Mouse (Mus musculus) embryo, embryonic 11 days (tissue): ENCODE measurements at regions not wholly inside any gene's neighbourhood (a gene's known extent, or its start where the extent isn't known, plus 50 kb on each side); places are given as distances from the start of the nearest gene placed in this dataset.
"Not testable (repeated sequence)": the region's sequence is repeated elsewhere in the genome, so short reads cannot be mapped to it uniquely, and the experiment has no call there.

ENCODE experiments used
- DNase-seq: peaks from one replicate; pipeline ENCODE4 v3.0.0-alpha.2; 2015

DNA sequence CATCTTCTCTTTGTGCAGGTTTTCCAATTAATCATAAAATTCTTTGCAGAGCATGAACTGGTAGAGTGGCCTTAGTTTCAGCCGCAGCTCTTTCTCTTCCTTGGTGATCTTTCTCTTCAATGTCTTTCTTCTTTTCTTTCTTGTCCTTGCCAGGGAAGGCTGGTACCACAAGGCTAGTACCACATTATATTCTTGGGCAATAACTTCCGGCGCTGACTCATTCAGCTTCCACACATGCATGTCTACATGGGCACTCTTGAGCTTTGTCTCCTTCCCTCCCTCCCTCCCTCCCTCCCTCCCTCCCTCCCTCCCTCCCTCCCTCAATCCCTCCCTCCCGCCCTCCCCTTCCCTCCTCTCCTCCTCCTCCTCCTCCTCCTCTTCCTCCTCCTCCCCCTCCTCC lies 98.1 kb upstream of the Pwp1 start:
- DNase-seq, result not testable (repeated sequence)

GRCm38 (mm10) chr10:85731796-85732388 lies 97.4 kb upstream of the Pwp1 start:
- DNase-seq, result peak; percentile 16

GRCm38 (mm10) chr10:85737796-85738195 lies 91.5 kb upstream of the Pwp1 start:
- DNase-seq, result peak; percentile 22

- no peak for DNase-seq
These were observed 90.3 kb upstream of the Pwp1 start for GRCm38 (mm10) chr10:85739008-85739407.

- not testable (repeated sequence) for DNase-seq
These were observed 89.7 kb upstream of the Pwp1 start for GRCm38 (mm10) chr10:85739565-85739964.

DNA sequence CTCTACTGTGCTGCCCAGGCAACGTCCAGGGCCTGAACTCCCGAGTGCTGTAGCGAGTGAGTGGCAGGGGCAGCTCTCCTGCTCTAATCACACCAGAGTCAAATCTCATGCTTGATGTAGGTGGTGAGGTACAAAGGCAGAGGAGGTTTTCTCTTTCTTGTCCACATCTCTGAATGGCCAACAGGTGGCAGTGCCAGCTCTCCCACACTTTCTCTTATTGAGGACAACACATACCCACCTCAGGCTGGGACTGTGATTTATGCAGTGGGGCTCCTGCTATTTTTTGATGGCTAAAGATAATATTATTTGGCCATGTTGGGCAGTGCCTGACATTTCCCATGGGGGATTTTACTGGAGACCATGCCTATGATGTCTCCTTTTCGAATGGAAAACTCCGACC lies 87.3 kb upstream of the Pwp1 start:
- no peak for DNase-seq

- not testable (repeated sequence) for DNase-seq
These were observed 83.9 kb upstream of the Pwp1 start for GRCm38 (mm10) chr10:85745390-85745789.

DNA sequence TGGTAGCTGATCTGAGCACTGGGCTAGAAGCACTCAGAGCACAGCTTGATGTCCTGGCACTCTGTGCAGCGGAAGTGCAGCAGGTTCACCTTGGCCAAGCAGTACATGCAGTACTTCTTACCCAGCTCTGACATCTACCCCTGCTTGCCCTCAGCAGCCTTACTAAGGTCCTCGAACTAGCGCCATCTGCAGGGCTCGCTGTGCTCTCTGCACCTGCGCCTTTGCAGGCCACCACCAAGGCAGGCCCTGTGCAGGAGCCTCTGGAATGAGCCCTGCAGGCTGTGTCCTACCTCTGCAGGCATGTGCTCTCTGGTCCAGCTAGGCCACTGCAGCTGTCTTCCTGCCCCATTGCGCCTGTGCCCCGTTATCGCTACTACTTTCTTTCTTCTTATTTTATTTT lies 83.5 kb upstream of the Pwp1 start:
- not testable (repeated sequence) for DNase-seq

DNA sequence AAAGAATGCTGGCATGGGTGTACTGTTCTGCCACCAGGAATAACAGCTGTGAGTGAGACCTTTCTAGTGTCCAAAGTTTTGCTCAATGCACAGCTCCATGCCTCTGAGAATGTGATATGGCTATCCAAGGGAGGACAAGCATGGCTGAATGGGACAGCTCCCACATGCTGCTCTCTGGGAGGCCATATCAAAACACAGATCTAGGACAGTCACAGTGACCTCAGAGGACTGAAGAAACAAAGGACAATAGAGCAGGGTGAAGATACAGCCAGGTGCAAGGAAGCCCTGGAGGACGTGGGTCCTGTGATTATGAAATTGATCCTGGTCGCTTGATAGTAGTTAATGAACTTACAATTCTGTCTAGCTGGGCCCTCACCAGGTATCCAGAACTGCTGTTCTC lies 79.7 kb upstream of the Pwp1 start:
- DNase-seq, result not testable (repeated sequence)

DNA sequence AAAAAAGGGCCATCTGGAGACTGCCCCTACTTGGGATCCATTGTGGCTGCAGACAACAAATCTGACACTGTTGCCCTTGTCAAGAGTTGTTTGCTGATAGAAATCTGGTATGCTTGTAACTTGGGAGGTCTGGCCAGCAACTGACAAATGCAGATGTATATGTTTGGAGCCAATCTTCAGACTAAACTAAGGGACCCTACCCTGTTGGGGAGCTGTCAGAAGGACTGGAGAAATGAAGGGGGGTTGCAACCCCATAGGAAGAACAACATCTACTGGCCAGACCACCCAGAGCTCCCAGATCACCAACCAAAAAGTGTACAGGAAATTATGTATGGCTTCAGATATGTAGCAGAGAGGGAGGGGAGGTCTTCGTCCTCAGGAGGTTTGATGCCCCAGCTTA lies 54.3 kb upstream of the Pwp1 start:
- DNase-seq, result no peak
